Mouse (Mus musculus) ES-Bruce4 (cell line): ENCODE data around the gene Necab2.

Source experiments
- CTCF ChIP-seq: IDR thresholded peaks from one replicate; pipeline ENCODE4 v1.8.1; 2011; ENCODE audit warnings: low read depth, low read length
- EP300 ChIP-seq: IDR thresholded peaks from 2 replicates; pipeline ENCODE4 v1.6.1; 2011; ENCODE audit warnings: low read depth, low read length; ENCODE audit not compliant: insufficient read depth
- POLR2A ChIP-seq: IDR thresholded peaks from one replicate; pipeline ENCODE4 v1.8.1; 2011; ENCODE audit warnings: low read length; ENCODE audit not compliant: insufficient read depth

- TF ChIP-seq POLR2A (no peak), CTCF (no peak), EP300 (no peak)
Measured at GRCm38 (mm10) chr8:119439893-119440249, 6.6 kb upstream of the Necab2 start.
